13 mouse cellular contexts compared by ENCODE assay signal in the genomic region with DNA sequence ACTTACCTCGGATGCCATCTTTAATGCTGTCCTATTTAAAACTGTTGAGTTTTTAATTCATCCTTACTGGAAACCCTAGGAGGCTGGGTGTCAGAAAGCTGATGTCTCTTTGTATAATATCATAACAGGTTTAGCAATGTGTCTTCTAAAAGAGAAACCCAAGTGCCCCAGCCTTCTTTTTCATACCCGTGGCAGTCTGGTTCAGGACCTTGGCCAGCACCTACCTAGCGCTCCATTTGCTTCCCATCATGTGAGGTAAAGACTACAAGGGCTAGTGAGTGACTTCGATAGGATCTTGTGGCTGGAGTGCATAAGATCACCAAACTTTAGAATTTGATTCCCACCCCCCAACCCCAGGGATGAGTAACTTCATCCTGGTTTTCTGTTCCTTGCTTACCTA. TPM values are rescaled to one million over a fixed set of nuclear protein-coding genes. Genes with fewer than 3 reads are reported as not detected.
DNase-seq lines count a peak whose midpoint lies in the region.
"Had no signal": no experiment of that assay in that cellular context is flagged by ENCODE, and none has a peak within 500 bp of the region (broad histone marks: within the 10 kb centered on the region; RNA-seq: fewer than 3 reads in every experiment).

No protein-coding gene starts in this region.

- no peaks in the 10 kb centered on the region for H3K27me3 ChIP-seq in midbrain, embryonic 10.5 days (ENCODE audit: low read depth, poor library complexity, severe bottlenecking)

- intact Hi-C loops in heart, postnatal 10 days (cut with DNase I), result no loop called here
- intact Hi-C loops in heart, postnatal 25 days (cut with DNase I), result no loop called here

- no peak overlapping the region for H3K4me3 ChIP-seq in midbrain, embryonic 10.5 days

- no peak overlapping the region for H3K27ac ChIP-seq in midbrain, embryonic 10.5 days (replicated peaks)
- H3K27ac ChIP-seq: macrophage had no signal

- DNase-seq in heart, postnatal 10 days, result peak; percentile 41 to 63
- DNase-seq in heart, postnatal 25 days (ENCODE audit: low spot score), result no peak
- DNase-seq in retina, embryonic 14.5 days (ENCODE audit: low spot score), result peak; percentile 60
- DNase-seq in retina, postnatal 1 day, result no peak
- peak; percentile 68 for DNase-seq in embryo, embryonic 10.5 days (ENCODE audit: low spot score)
- DNase-seq in mesoderm, embryonic 11.5 days (ENCODE audit: low read depth, low spot score), result peak; percentile 64
- DNase-seq in midbrain, embryonic 10.5 days (ENCODE audit: low spot score), result no peak
- no peak for DNase-seq in layer of hippocampus, postnatal 14 days (ENCODE audit: low spot score in 2 of 2)
- DNase-seq: right cerebral cortex, adult 18-20 months had no signal

- peaks cover 54% of the 10 kb centered on the region for H3K36me3 ChIP-seq in midbrain, embryonic 10.5 days

- 55% methylated on average over 4 of the region's 4 CpGs for WGBS in midbrain, embryonic 10.5 days

- H3K4me1 ChIP-seq in midbrain, embryonic 10.5 days, result no peaks in the 10 kb centered on the region

- no peaks in the 10 kb centered on the region for H3K9me3 ChIP-seq in midbrain, embryonic 10.5 days (replicated peaks)

RNA-seq across cellular contexts. Expression of gene Meikin, which starts 26.7 kb away (rescaled TPM):
- not detected for total RNA-seq in heart, postnatal 10 days (2021)
- total RNA-seq in heart, postnatal 25 days (2021), result not detected
- polyA plus RNA-seq in midbrain, embryonic 10.5 days (2016; fragmentation: Nextera tagmentation; extraction: Ambion mirVana), result not detected in 2 replicates
- not detected for total RNA-seq in layer of hippocampus, postnatal 14 days (2021)
- total RNA-seq: layer of hippocampus, adult 8-10 months had no signal
- polyA plus RNA-seq: cortical plate, adult 2 months; gonadal fat pad, adult 2 months; macrophage had no signal

RNA-seq across cellular contexts. Expression of gene Acsl6, which starts 40.1 kb away (rescaled TPM):
- total RNA-seq in heart, postnatal 10 days (2021), result under 1 TPM; 0.27 to 0.45 TPM
- 1 to 10 TPM; 3.2 to 3.4 TPM for total RNA-seq in heart, postnatal 25 days (2021)
- 14.4 and 20.4 TPM in 2 replicates for polyA plus RNA-seq in midbrain, embryonic 10.5 days (2016; fragmentation: Nextera tagmentation; extraction: Ambion mirVana)
- 100 to 1,000 TPM; 173 TPM for total RNA-seq in layer of hippocampus, postnatal 14 days (2021)
- polyA plus RNA-seq: macrophage had no signal

Comparison
In these comparisons a context has a peak if more than half of its experiments do, and no peak if none do; other contexts are left out.
1. DNase-seq: peak in heart, postnatal 10 days (2 of 2), retina, embryonic 14.5 days (single experiment), embryo, embryonic 10.5 days (single experiment) and mesoderm, embryonic 11.5 days (single experiment); none in heart, postnatal 25 days (single experiment), retina, postnatal 1 day (single experiment), midbrain, embryonic 10.5 days (single experiment) and layer of hippocampus, postnatal 14 days (0 of 2).
2. RNA of gene Acsl6, which starts 40.1 kb away (total RNA-seq): 173 TPM in layer of hippocampus, postnatal 14 days; 3.2 to 3.4 TPM in heart, postnatal 25 days and 0.27 to 0.45 TPM in heart, postnatal 10 days; every median in the first group is over 10 times any median in the second.